Mouse (Mus musculus) urinary bladder, postnatal 4 days (tissue): ENCODE measurements around the gene Cyb561d1.

Experiments
- DNase-seq, 2 experiments: peaks; one replicate each; pipeline ENCODE4 v3.0.0; 2021 to 2022; ENCODE audit warnings: low spot score in 2 of 2

Gene Cyb561d1

DNA sequence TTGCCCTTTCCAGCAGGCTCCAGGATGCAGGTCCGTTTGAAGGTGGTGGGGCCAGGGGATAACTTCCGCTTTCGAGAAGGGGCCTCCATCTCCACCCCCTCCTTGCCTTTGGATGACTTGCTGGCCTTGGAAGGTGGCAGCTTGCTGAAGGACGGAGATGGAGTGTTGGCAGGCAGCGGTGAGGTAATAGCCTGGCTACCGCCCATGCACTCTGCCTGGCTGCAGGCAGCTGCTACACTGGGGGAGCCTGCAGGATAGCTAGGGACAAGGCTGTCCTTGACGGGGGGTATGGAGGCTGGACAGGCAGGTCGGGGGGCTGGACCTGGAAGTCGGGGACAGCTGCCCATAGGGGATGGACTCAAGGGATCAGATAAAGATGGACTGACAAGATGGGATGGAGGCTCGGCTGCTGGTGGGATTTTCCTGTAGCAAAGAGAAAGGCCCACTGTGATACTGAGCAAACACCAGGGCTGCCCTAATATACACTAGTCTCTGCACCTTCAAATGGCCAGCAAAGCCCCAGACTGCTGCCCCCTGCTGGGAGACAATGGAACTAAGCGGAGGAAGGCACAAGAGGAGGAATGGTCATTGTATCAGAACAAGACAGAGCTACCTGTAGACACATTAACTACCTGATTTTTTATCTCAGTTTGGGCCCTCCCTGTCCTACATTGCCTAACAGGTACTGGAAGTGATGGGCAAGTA is 2.8 kb upstream of the Cyb561d1 start:
- DNase-seq: peak; percentile 54 to 81

DNA sequence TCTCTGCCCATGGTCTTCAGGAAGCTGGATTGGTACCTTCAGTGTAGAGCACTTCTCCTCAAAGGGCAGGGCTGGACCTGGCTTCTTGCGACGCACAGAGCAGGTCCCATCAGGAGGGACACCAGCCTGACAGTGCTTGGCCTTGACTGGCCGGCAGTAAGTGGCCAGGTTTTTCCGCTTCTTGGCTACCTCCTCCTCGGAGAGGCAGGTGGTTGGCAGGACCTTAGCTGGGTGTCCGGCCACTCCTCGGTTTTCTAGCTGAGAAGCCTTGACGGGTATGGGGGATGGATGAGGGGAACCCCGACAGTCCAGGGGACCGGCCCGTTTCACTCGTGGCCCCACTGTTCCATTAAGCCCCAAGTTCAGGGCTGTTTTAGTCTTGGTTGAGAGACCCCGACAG is 2.2 kb upstream of the Cyb561d1 start:
- DNase-seq: no peak

DNA sequence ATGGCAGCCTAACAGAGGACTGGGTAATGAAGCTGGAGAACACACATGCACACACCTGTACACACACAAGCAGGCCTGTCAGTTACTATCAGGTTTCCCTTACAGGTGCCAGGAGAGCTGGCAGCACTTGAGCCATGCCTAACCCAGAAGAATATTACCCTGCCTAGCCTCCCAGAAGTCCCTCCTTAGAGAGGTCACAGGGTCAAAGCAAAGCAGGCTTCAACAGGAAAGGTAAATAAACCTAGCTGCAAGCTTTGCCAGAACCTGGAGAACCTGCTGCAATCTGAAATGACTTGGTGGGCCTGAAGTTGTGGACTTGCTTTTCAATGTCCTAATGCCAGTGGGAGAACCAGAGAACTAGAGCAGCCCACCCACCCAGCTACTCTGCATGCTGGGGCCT is 1.5 kb upstream of the Cyb561d1 start:
- DNase-seq: no peak

DNA sequence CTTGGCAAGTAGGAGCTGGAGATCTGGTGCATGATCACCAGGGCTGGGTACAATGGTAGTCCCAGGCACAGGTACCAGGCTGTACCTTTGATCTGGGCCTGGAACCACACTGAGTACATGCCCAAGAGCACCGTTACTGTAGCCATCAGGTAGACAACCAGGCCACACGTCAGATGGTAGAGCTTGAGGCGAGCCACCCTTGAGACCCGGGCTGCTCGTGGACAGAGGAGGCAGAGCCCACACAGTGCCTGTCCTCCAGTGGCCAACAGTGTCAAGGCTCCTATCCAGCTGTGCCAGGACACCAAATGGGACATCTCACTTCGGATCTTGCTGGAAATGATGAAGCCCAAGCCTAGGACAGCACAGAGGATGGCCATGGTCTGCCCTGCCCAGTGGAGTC is 1.8 kb downstream of the Cyb561d1 start:
- no peak for DNase-seq

DNA sequence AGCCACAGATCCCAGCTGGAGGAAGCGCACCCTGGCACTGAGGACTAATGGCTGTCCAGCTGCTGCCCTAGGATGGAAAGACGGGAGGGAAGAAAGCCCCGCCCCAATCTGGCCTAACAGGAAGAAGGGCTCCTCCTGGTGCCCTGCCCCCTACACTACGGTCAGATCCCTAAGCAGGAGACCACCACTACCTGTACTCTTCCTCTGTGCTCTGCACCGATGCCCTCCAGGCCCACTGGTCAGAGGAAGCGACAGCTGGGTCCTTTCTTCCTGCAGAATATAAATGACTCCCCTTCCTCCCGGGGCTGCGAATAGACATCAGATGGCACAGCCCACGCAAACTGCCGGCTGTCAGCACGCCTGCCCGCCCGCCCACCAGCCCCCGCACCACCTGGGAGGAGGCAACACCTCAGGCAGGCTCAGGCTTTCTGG is 3.9 kb downstream of the Cyb561d1 start:
- DNase-seq: no peak

DNA sequence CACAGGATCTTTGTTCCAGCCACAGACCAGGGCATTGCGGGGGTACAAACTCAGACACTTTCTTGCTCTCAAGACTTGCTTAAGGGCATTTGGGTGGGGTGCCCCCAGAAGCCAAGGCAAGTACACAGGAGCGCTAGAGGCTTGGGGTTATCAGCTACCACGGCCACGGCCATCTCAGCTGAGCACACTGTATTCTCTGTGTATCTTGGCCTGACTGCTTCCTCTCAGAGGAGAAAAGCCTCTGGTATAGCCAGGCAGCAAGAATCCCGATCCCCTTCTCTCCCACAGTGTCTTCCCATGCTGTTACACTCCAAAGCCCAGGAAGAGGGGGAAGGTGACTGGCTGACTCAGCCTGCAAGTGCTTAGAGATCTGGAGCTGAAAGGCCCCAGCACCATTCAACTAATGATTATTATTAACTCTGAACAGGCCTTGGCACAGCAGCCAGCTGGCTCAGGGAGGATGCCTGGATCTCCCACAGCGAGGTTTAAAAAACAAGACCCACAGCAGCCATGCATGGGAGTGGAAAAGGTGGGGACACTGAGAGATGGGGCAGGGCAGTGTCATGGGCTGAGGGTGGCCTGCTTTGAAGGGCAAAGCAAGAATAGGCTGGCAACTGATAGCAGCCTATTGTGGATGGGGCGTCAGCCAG is 4.9 kb downstream of the Cyb561d1 start:
- no peak for DNase-seq

DNA sequence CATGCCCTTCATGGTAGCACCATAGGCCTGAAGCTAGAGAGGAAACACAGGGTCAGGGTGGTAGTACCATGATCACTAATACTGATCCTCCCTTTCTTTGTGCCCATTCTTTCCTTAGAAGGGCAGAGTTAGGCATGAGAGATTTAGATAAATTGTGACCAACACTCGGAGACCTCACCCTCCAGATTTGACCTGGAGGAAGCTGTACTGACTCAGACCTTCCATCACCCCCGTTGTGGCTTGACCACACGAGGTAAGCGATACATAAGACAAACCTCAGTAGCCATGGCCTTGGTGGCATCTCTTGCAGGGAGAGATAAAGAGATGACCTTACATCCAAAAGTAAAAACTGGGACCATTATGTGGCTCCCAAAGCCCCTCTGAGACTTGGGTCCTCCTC is 5.7 kb downstream of the Cyb561d1 start:
- no peak for DNase-seq

DNA sequence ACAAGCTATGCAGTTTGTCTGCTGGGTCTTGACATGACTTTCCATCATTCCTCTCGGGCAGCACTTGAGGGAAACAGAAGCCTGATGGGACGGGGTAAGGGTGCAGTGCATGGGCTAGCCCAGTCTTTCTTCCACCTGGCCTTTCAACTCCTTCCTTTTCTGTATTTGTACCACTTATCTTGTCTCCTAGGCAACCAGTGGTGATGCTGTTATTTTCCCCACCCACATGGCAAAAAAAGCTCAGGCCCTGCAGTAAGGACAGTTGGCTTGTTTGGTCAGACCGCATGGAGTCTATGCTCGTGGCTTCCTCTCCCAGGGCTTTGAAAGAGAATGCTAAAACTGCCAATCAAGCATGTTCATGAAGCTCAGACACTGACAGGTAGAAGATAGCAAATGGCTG is 7.3 kb downstream of the Cyb561d1 start:
- DNase-seq: no peak

DNA sequence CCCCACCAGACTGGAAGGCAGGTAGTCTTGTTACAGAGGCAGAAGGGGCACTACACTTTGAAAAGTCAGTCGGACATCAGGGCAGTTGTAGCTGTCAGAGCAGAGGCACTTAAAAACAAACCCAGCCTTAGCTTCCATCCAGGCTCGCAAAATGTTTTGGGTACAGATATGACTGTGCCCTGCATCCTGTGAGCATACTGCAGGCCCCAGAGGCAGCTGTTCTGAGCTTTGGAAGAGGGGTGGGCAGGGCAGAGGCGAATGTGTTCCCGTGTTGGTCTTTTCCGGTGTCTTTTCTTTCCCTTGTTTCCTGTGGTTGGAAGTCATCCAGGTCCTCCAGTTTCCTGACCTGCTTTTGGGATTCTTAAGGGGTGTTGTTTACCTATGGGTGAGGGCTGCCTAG is 11.1 kb downstream of the Cyb561d1 start:
- DNase-seq: no peak

DNA sequence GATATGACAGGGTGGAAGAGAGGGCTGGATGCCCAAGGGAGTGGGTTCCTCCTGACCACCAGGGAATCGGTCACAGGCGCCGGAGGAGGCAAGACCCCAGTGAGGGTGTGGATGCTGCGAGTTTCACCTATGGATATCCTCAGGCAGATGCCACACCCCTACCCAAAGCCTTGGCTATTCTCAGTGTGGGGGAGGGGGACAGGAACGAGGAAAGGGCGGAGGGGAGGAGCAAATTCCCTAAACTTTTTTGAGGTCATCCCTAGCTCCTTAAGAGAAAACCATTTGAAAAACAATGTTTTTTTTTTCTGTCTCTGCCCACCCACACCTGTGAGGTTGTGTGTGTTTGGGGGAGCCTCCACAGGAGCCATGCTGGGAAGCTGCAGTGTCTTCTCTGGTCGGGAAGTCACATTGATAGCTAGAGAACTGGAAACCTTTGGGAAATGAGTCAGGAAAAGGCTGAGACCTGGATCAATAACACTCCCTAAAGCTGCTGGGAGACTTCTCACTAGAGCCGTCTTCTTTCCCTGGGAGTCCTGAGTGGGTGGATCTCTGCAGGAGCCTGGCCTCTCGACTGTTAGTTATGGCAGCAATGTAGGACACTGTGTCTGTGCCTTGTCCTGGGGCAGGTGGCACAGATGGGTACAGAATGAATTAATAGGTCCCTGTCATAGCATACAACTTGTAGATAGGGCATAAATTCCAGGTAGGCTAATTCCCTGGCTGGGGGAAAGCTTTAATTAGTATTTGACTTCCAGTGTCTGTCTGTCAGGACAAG is 12.1 kb downstream of the Cyb561d1 start:
- DNase-seq: no peak

DNA sequence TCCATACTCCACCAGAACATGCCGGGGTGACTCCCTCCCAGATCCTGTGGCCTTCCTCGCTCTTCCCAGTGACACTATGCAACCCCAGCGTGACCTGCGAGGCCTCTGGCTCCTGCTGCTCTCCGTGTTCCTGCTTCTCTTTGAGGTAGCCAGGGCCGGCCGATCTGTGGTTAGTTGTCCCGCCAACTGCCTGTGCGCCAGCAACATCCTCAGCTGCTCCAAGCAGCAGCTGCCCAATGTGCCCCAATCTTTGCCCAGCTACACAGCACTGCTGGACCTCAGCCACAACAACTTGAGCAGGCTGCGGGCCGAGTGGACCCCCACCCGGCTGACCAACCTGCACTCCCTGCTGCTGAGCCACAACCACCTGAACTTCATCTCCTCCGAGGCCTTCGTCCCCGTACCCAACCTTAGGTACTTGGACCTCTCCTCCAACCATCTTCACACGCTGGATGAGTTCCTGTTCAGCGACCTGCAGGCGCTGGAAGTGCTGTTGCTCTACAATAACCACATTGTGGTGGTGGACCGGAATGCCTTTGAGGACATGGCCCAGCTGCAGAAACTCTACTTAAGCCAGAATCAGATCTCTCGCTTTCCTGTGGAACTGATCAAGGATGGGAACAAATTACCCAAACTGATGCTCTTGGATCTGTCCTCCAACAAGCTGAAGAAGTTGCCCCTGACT is 13.8 kb downstream of the Cyb561d1 start:
- DNase-seq: no peak

DNA sequence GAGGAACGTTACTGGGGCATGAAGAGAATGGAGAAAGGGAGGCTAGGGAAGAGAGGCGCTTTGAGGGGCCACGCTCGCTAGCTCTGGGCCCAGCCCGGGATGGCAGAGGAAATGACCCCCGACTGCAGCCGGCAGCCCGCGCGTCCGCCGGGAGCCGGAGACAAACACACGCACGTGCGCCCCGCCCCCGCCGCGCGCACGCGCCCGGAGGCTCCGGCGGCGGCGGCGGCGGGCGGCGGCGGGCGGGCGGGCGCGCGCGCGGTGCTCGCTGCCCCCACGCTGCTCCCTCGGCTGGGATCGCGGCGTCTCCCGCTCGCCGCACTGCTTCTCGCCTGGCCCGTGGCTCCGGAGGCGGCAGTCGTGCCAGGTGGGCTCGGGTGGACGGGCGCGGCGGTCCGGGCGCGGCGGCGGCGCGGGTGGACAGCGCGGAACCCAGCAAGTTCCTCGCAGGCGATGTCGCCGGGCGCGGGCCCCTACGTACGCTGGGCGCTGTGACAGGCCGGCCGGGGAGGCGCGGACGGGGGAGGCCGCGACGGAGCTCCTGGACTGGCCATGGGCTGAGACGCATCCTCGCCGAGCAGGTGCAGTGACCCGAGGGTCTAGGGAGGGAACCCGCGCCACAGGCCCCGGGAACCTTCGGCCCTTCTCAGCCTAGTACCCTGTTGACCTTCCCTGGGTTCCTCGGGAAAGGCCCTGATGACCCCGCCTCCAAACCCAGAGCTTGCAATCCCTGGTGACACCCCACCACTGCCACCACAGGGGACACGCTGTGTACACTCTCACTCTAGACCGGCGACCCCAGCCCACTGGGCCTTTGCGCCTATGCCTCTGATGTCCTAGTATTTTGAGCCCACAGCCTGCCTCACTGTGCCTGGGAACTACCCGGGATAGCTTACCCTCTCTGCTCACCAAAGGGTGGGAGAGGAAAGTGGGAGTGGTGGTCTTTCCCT is 14.6 kb downstream of the Cyb561d1 start, which contains the start of gene Amigo1:
Amigo1 (plus strand) TSS at position 238 of the 950 bp plus-strand sequence.
- no peak for DNase-seq

DNA sequence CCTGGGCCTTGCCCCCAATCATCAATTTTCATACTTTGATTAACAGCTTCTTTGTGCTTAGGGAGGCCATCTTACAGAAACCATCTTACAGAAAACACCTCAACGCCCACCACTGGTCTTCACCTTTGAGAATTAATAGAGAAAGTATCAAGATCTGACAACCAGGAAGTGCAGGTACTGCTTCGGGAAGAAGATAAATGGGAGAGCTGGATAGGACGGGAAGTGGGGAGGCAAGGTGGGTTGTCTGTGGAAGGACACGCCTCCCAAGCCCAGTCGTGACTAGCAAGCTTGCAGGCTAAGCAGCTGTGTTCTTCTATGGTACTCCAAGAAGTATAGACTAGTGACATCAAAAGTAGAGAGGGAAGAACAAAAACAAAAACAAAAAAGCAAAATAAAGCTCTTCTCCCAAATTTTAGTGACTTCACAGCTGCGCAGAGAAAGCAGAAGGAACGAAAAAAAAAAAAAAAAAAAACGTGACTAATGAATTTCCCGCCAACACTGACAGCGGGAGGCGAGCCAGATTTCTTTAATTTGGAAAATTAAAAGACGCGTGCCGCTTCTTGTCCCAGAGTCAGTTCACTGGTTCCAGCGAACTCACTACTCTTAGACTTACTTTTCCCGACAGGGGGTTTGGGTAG is 15.4 kb downstream of the Cyb561d1 start:
- no peak for DNase-seq

DNA sequence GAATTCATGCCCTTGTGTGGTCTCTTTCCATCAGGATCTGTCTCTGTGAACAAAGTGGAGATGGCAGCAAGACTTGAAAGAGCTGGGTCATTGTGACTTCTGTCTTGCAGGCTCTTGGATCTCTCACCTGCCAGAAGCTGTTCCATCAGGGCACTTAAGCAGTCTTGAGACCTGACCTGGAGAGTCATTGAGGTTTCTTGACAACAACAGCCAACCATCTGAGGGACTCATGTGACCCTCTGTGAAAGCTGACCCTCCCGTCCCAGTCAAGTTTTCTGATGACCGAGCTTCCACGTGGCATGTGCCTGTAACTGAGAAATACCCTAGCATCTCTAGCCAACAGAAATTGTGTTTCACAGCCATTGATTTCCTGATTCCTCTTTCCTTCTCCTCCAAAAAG is 16.3 kb downstream of the Cyb561d1 start:
- DNase-seq: no peak

DNA sequence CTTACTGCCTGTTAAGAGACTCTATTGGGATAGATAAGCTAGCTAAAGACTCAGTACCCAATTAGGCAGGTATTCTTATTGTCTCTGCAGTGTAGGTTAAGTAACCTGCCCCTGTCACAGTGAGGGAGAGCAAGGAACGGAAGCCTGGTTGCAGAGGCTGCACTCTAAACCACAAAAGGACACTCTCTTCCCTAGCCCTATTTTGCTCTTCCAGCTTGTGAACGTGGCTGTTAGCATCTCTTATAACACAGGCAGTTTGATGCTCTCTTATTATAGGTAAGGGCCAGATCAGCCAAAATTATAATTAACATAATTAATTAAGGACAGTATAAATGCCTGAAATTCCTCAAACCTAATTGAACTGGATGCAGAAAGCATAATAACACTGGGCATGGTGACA is 20.5 kb downstream of the Cyb561d1 start:
- DNase-seq: no peak

DNA sequence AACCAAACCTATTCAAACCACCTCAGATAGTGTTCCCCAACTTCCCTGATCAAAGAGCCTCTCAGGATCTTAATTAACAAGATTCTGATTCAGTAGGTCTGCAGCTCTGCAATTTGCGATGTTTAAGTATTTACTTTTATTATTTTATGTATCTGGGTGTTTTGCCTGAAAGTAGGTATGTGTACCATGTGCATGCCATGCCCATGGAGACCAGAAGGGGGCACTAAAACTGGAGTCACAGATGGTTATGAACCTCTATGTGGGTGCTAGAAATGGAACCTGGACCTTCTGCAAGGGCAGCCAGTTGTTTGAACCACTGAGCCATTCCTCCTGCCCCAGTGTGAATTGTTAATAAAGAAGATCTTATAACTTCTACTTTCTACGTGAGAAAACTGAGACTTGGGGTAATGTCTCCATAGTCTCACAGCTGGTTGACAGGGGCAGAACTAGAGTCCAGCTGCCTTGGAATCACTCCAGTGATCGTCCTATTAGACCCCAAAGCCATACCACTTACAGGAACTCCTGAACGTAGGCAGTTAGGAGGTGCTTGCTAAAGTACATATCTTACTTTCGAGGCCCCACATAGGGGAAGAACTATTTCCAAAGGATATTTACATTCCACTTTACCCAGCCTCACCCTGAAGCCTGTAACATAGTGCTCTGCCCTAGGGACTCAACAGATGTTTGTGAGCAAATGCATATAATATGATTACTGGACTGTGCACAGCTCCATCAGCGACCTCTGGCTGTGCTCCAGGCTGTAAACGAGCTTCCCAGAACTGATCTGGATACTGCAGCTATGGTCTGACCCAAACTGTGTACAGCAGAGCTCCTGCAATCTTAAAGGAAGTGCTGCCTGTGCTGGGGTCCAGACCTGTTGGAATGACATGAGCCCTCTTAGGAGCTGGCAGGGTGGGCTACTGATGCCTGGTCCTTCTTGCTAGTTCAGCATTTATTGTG is 22.0 kb downstream of the Cyb561d1 start:
- no peak for DNase-seq

DNA sequence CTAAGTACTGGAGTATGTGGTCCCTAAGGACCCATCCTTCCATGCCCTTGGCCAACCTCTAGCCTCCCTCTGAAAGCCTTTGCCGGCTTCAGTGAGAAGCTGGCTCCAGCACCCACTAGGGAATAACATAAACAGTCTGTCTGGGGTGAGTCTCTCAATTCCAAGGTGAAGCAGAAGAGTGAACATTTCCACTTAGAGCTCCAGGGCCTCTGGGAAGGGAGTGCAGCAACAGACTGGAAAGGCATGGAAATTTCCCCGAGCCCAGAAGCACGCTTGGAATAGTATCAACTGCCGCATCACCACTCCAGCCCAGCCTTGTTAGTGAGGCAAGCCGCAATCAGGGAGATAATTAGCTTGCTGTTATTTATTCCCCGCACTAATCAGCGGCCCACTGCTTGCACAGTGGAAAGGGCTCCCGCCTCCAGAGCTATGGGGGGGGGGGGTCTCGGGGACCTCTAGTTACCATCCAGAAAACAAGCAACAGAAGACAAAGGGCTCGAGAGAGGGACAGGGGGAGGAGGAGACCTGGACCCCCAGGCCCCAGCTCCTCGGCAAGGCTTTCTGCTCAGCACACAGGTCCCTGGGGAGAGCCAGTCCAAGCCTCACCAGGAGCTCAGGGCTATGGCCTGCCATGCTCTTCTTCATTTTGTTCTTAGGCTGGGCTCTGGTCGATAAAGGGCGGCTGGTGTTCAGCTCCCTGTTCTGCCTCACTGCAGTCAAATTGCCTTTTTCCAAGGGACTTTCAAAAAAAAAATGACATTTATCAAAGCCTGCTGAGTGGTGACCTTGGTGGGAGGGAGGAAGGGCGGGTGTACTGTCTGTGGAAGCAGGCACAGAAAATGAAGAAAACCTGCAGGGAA is 26.1 kb downstream of the Cyb561d1 start:
- DNase-seq: peak in 1 of 2 experiments; percentile 58

DNA sequence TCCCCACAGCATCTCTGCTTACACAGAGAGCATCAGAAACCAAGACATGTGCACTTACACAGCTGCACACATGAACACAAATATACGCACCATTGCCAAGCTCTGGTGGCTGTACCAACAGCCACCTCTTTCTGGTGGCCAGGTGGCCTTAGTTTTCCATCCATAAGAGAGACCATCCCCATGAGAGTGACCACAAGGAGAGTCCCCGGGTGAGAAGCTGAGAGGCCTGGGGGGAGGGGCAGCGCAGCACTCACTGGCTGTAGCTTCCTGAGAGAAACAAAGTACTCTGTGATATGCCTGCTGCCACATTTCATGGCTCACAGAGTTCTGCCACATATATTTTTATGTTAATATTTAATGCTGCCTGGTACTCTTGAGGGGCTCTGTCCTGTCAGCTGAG is 31.8 kb downstream of the Cyb561d1 start:
- DNase-seq: no peak
